Mouse (Mus musculus): ENCODE data around the gene Nrl. TPM values are rescaled to one million over a fixed set of nuclear protein-coding genes. Genes with fewer than 3 reads are reported as not detected.

The Nrl gene
- polyA plus RNA-seq, 1 experiment: 0.56 TPM

- TF ChIP-seq CTCF (IDR thresholded peaks at IDR 0.05; ENCODE audit: borderline replicate concordance, extremely low read depth, insufficient read depth, insufficient read length): peak; percentile 48; the same call in 1 of the 2 replicates
- no peak for TF ChIP-seq POLR2A (IDR thresholded peaks at IDR 0.05; ENCODE audit: borderline replicate concordance, extremely low read depth, insufficient read depth, insufficient read length, poor library complexity, severe bottlenecking)
- DNase-seq (ENCODE audit: low read depth): peak; percentile 65
Observed at GRCm38 (mm10) chr14:55527940-55528339, 3.2 kb upstream of the Nrl start.

GRCm38 (mm10) chr14:55526674-55527073, 1.9 kb upstream of the Nrl start:
- TF ChIP-seq POLR2A (IDR thresholded peaks at IDR 0.05; ENCODE audit: borderline replicate concordance, extremely low read depth, insufficient read depth, insufficient read length, poor library complexity, severe bottlenecking) (no peak), CTCF (IDR thresholded peaks at IDR 0.05; ENCODE audit: borderline replicate concordance, extremely low read depth, insufficient read depth, insufficient read length) (no peak)
- DNase-seq (ENCODE audit: low read depth): no peak

GRCm38 (mm10) chr14:55524062-55524461, 719 bp downstream of the Nrl start:
- TF ChIP-seq POLR2A (IDR thresholded peaks at IDR 0.05; ENCODE audit: borderline replicate concordance, extremely low read depth, insufficient read depth, insufficient read length, poor library complexity, severe bottlenecking) (no peak), CTCF (IDR thresholded peaks at IDR 0.05; ENCODE audit: borderline replicate concordance, extremely low read depth, insufficient read depth, insufficient read length) (no peak)
- no peak for DNase-seq (ENCODE audit: low read depth)

- TF ChIP-seq CTCF (IDR thresholded peaks at IDR 0.05; ENCODE audit: borderline replicate concordance, extremely low read depth, insufficient read depth, insufficient read length) (peak; percentile 29; the same call in 1 of the 2 replicates), POLR2A (IDR thresholded peaks at IDR 0.05; ENCODE audit: borderline replicate concordance, extremely low read depth, insufficient read depth, insufficient read length, poor library complexity, severe bottlenecking) (peak; percentile 13; the same call in 1 of the 2 replicates)
- DNase-seq (ENCODE audit: low read depth): peak; percentile 74
Observed at GRCm38 (mm10) chr14:55520451-55521361, 4.1 kb downstream of the Nrl start.

GRCm38 (mm10) chr14:55519604-55520003, 5.2 kb downstream of the Nrl start:
- DNase-seq (ENCODE audit: low read depth): no peak

GRCm38 (mm10) chr14:55518897-55519296, 5.9 kb downstream of the Nrl start:
- DNase-seq (ENCODE audit: low read depth): peak; percentile 79
- TF ChIP-seq CTCF (IDR thresholded peaks at IDR 0.05; ENCODE audit: borderline replicate concordance, extremely low read depth, insufficient read depth, insufficient read length) (no peak), POLR2A (IDR thresholded peaks at IDR 0.05; ENCODE audit: borderline replicate concordance, extremely low read depth, insufficient read depth, insufficient read length, poor library complexity, severe bottlenecking) (no peak)

More at GRCm38 (mm10) chr14:55519604-55520003, 5.2 kb downstream of the Nrl start:
- TF ChIP-seq POLR2A (IDR thresholded peaks at IDR 0.05; ENCODE audit: borderline replicate concordance, extremely low read depth, insufficient read depth, insufficient read length, poor library complexity, severe bottlenecking) (no peak), CTCF (IDR thresholded peaks at IDR 0.05; ENCODE audit: borderline replicate concordance, extremely low read depth, insufficient read depth, insufficient read length) (no peak)

- TF ChIP-seq POLR2A (IDR thresholded peaks at IDR 0.05; ENCODE audit: borderline replicate concordance, extremely low read depth, insufficient read depth, insufficient read length, poor library complexity, severe bottlenecking) (no peak), CTCF (IDR thresholded peaks at IDR 0.05; ENCODE audit: borderline replicate concordance, extremely low read depth, insufficient read depth, insufficient read length) (no peak)
- DNase-seq (ENCODE audit: low read depth): no peak
Observed at GRCm38 (mm10) chr14:55515846-55516245, 8.9 kb downstream of the Nrl start.

GRCm38 (mm10) chr14:55513927-55514326, 10.9 kb downstream of the Nrl start:
- no peak for TF ChIP-seq POLR2A (IDR thresholded peaks at IDR 0.05; ENCODE audit: borderline replicate concordance, extremely low read depth, insufficient read depth, insufficient read length, poor library complexity, severe bottlenecking)
- TF ChIP-seq CTCF (IDR thresholded peaks at IDR 0.05; ENCODE audit: borderline replicate concordance, extremely low read depth, insufficient read depth, insufficient read length): no peak
- no peak for DNase-seq (ENCODE audit: low read depth)

- no peak for TF ChIP-seq CTCF (IDR thresholded peaks at IDR 0.05; ENCODE audit: borderline replicate concordance, extremely low read depth, insufficient read depth, insufficient read length)
- no peak for TF ChIP-seq POLR2A (IDR thresholded peaks at IDR 0.05; ENCODE audit: borderline replicate concordance, extremely low read depth, insufficient read depth, insufficient read length, poor library complexity, severe bottlenecking)
- peak; percentile 32 for DNase-seq (ENCODE audit: low read depth)
Observed at GRCm38 (mm10) chr14:55511037-55511436, 13.7 kb downstream of the Nrl start.

- peak; percentile 22 for DNase-seq (ENCODE audit: low read depth)
- TF ChIP-seq POLR2A (IDR thresholded peaks at IDR 0.05; ENCODE audit: borderline replicate concordance, extremely low read depth, insufficient read depth, insufficient read length, poor library complexity, severe bottlenecking): no peak
- no peak for TF ChIP-seq CTCF (IDR thresholded peaks at IDR 0.05; ENCODE audit: borderline replicate concordance, extremely low read depth, insufficient read depth, insufficient read length)
Observed at GRCm38 (mm10) chr14:55510125-55510731, 14.6 kb downstream of the Nrl start, which contains the start of gene Cpne6. Gene Cpne6, plus strand, starts transcription at chr14:55510445.

GRCm38 (mm10) chr14:55509540-55509939, 15.2 kb downstream of the Nrl start:
- no peak for DNase-seq (ENCODE audit: low read depth)
- TF ChIP-seq CTCF (IDR thresholded peaks at IDR 0.05; ENCODE audit: borderline replicate concordance, extremely low read depth, insufficient read depth, insufficient read length): no peak
- TF ChIP-seq POLR2A (IDR thresholded peaks at IDR 0.05; ENCODE audit: borderline replicate concordance, extremely low read depth, insufficient read depth, insufficient read length, poor library complexity, severe bottlenecking): no peak

All from brain, embryonic 14.5 days (tissue).